Mouse (Mus musculus): ENCODE measurements around the gene Eif3l.

- peak; percentile 62 for TF ChIP-seq TAL1 (IDR thresholded peaks at IDR 0.05; ENCODE audit: low read length)
- TF ChIP-seq GATA1 (IDR thresholded peaks at IDR 0.05; ENCODE audit: low read length), result peak; percentile 60
These were observed 7.3 kb upstream of the Eif3l start for GRCm38 (mm10) chr15:79067631-79068030.
